Mouse (Mus musculus) spleen, postnatal 4 days (tissue): ENCODE data around the gene Serpinf2.
"Not testable (repeated sequence)": the region's sequence is repeated elsewhere in the genome, so short reads cannot be mapped to it uniquely, and the experiment has no call there.

Experiments
- DNase-seq, 2 experiments: peaks; one replicate each; pipeline ENCODE4 v3.0.0; 2022; ENCODE audit warnings: low spot score in 2 of 2

Serpinf2 gene

DNA sequence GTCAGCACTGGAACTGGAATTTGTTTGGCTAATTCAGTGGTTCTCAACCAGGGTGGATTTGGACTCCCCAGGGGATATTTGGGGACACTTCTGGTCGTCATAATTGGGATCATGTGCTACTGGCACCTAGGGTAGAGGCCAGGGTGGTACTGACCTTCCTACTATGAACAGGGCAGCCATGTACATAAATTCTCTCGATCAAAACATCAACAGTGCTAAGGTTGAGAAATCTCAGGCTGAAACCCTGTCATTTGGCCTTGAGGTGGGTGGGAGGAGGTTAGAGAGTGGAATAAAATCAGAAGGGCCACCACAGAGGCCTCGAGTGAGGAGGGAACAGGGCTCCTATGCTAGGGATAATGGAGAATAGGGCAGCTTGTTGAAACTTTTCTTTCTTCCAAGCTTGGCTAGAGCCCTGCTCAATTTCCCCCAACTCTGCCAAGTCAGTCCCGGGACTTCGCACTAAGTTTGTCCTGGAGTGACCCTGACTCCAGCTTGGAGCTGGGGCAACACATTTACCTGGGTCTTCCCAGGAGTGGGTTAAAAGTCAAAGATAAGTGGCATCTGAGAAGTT lies 19.8 kb upstream of the Serpinf2 start:
- DNase-seq = no peak

DNA sequence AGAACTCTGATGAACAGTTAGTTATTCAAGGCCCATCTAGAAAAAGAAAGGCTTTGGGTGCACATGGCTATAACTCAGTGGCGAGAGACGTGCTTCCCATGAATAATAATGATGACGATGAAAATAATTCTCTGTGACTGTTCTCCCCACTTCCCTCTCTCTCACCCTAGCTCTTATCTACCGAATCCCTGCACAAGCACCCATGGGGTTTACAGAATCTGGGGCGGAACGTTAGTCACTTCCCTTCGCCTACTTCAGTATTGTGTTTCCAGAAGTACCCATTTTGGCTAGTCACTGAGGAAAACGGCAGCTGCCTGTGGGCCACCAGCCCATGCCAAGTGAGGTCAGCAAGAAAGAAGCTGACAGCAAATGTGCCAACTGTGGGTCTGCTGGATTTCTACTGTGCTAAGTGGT lies 19.2 kb upstream of the Serpinf2 start:
- DNase-seq = peak in 1 of 2 experiments; percentile 71

DNA sequence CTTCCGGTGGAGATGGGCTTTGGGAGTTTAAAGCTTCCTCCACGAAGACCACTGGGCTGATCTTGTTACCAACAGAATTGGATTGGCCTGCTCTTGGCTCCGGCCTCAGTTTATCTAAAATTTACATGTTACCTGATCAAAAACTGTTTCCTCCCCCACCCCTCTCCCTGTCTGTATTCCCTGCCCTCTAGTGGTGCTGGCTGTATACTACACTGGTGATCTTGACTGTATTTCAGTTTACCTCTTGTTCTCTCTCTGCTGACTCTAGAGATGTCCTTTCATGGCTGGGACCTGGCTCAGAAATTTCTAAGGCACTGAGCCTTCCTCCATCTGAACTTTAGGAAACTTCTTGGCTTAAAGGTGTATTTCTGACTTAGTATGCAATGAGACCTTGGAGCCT lies 18.8 kb upstream of the Serpinf2 start:
- DNase-seq = peak; percentile 55 to 74

- DNase-seq = no peak
These were observed 17.1 kb upstream of the Serpinf2 start for GRCm38 (mm10) chr11:75456440-75456871.

GRCm38 (mm10) chr11:75455971-75456370 lies 16.6 kb upstream of the Serpinf2 start:
- not testable (repeated sequence) for DNase-seq

GRCm38 (mm10) chr11:75455041-75455736 lies 15.8 kb upstream of the Serpinf2 start:
- no peak for DNase-seq

GRCm38 (mm10) chr11:75453991-75454930 lies 14.9 kb upstream of the Serpinf2 start, which contains the start of gene Wdr81:
Gene Wdr81 (minus strand): TSS chr11:75454717.
- peak; percentile 85 to 91 for DNase-seq

DNA sequence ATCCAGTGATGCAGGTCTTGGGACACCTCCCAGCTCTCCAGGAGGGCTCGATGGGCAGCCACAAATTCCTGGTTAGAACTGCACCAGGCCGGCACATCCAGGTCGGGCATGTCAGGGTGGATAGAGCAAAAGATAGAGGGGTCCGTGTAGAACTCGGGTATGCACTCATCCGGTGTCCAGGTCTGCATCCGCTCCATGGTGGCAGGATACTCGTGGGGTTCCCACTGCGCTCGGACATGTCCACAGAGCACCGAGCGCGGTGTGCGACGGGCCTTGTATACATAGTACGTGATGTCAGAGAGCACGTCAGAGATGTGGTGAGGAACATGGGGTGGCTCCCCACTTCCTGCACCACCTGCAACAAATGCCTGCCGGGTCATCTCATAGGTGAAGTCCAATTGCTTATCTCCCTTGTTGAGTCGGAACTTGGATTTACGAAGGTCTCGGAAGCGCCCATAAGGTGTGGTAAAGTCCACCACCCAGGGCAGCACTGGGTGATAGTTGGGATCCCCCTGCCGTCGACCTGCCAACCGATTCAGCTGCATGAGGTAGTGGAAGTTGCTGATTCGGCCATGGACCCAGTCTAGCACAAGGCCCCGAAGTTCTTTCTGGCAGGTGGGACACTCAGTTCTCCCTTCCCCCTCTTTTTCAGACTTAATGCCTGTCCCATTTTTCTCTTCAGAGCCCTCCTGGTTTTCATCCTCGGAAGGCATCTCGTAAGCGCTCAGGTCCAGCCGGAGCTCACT lies 13.6 kb upstream of the Serpinf2 start:
- DNase-seq = no peak

DNA sequence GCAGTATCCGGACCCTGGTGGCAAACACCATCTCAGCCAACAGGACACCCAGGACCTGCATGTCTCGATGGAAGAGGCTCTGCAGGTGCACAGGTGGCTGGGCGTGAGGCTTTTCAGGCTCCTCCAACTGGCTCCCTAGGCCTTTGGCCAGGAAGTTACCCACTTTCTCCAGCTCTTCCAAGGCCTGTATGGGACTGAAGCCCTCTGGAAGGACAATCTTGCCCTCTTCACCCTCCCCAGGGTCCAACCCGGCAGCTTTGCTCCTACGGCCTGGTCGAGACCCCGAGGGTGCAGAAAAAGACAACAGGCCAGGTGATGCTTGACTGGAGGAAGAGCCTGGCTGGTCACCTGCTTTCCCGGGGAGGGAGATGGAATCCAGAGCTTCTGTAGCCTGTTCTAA lies 12.7 kb upstream of the Serpinf2 start:
- no peak for DNase-seq

DNA sequence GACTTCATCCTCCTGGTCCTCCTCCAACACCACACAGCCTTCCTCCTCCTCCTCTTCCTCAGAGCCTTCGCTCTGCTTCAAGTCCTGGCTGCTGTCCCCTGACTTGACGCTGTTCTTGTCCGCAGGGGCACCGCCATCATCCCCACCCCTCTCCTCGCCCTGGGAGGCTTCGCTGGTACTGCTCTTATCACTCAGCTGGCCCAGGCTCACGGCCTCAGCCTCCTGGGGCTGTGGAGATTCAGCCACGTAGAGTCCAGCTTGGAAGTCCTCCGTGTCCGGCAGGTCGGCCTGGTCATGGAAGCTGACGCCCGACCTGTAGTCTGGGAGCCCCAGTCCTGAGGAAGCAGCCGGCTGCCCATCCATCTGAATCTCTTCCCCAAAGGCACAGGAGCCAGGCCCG lies 11.5 kb upstream of the Serpinf2 start:
- DNase-seq = peak; percentile 47 to 76

DNA sequence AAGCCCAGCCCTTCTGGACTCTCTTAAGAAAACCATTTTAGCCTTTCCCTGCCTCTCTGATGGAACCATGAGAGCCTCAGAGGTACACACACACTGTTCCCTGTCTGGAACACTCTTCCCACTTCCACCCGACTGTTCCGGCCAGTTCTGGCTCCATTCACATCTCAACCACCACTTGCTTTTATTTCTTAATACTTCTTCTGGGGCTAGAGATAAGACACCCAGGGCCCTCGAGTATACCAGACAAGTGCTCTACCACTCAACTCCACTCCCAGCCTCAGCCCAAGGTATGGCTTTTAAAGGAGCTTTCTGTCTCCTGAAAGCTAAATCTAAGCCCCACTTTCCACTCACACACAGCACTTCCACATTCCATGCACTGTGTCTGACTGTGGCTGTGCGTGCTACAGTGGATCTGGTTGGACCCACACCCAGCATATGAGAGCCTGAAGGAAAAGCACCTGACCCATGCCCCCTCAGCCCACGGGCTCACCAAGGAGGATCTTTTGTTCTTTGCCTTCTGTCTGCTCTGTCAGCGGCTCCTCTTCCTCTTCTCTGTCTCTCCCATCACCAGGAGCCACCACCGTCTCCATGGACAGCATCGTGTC lies 11.0 kb upstream of the Serpinf2 start:
- peak; percentile 49 to 67 for DNase-seq

DNA sequence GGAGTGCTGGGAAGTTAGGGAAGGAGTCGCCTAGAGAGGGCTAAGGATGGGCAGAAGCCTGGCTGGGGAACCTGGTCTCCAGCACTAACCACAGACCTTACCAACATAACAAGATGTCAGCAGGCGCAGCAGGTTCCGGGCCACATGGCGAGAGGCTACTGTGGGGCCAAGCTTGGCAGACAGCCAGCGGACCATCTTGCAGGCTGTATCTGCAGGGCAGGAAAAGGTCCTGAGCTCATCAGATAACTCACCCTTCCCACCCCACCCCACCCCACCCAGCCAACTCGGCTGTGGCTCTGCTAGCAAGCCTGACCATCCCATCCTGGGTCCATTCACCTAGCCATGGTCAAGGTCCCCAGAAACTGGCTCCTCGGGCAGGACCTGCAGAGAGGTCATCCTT lies 10.3 kb upstream of the Serpinf2 start:
- peak; percentile 88 to 92 for DNase-seq

DNA sequence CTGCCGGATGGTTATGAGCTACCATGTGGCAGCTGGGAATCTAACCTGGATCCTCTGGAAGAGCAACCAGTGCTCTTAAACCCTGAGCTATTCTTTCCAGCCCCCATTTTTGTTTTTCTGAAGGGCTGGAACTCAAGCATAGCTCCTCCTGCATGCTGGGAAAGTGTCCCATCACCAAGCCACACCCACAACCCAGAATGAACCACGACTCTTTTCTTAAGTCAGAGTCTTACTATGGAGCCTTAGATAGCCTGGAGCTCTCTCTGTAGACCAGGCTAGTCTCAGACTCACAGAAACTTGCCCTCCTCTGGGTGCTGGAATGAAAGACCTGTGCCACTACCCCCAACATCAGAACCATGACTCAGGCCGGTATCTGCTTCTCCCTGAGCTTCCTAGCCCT lies 9.2 kb upstream of the Serpinf2 start:
- no peak for DNase-seq

DNA sequence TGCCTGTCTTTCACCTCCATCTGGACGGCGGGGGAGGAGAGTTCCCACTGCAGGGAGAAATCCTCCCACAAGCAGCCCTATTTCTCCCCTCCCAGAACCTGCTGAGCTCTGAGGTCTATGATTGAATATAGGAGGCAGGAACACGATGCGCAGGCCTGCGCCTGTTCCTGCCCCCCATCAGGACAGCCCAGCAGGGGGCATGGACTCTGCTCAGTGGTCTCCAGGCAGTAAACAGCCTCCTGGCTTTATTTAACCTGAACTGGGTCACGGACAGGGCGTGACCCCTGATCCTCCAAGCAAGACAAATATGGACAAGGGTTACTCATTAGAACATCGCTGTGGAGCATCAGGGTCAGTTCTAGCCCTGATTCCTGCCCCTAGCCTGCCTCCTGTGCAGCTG lies 4.3 kb upstream of the Serpinf2 start:
- DNase-seq = no peak

GRCm38 (mm10) chr11:75441601-75442000 lies 2.2 kb upstream of the Serpinf2 start:
- DNase-seq = no peak

GRCm38 (mm10) chr11:75441034-75441433 lies 1.6 kb upstream of the Serpinf2 start:
- DNase-seq = no peak

- DNase-seq = no peak
These were observed 560 bp upstream of the Serpinf2 start for GRCm38 (mm10) chr11:75439951-75440350.

DNA sequence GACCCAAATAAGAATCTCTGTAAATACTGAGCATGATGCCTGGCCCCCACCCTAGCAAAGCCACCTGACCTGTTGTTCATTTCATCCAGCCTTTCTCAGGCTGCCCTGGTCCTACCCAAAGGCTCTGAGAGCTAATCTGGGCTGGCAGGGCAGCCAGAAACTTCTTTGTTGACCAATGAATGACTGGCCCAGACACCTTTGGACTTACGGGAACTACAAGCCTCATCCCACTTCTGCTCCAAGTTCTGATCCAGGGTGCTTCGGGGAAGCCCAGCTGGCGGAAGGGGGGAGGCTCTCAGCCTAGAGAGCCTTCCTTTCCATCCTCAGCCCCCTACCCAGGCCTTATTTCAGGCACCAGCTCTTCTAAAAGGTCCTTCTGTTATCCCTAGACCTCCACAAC lies 587 bp downstream of the Serpinf2 start:
- DNase-seq = no peak

- DNase-seq = no peak
These were observed 1.2 kb downstream of the Serpinf2 start for GRCm38 (mm10) chr11:75438194-75438593.

- DNase-seq = no peak
These were observed 5.3 kb downstream of the Serpinf2 start for GRCm38 (mm10) chr11:75434138-75434537.

DNA sequence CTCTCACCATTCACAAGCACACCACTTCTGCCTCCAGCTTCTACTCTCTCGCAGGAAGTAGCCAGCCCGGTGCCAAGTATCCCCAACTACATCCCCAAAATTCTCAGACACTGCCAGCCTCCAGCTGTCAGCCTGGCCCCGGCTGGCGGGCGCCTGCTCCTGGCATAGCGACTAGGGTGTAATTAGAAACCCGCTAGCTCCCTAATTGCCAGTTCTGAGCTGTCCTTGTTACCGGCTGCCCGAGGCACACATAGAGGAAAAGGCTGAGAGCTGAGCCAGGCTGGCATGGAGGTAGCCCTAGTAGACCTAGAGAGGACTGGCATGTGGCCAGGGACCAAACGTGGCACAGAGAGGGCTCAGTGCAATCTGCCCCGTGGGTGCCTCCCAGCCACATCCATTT lies 8.1 kb downstream of the Serpinf2 start:
- no peak for DNase-seq
